In genomic region chr9:35424671-35425070, GRCm38 (mm10) we compare ENCODE assay signal across 9 mouse cellular contexts. TPM values are rescaled to one million over a fixed set of nuclear protein-coding genes. Genes with fewer than 3 reads are reported as not detected.
DNase-seq lines count a peak whose midpoint lies in the region; ATAC-seq lines count a peak whose summit lies in the region.
"Had no signal": no experiment of that assay in that cellular context is flagged by ENCODE, and none has a peak within 500 bp of the region (broad histone marks: within the 10 kb centered on the region; RNA-seq: fewer than 3 reads in every experiment).

No protein-coding gene starts in this region.

- H3K27me3 ChIP-seq in heart, embryonic 15.5 days = no peaks in the 10 kb centered on the region
- H3K27me3 ChIP-seq in limb, embryonic 12.5 days = no peaks in the 10 kb centered on the region

- H3K4me3 ChIP-seq in heart, embryonic 15.5 days = peak overlapping the region; percentile 32
- peak overlapping the region; percentile 38 for H3K4me3 ChIP-seq in limb, embryonic 12.5 days (replicated peaks)
- H3K4me3 ChIP-seq: liver, embryonic 13.5 days had no signal

- no peaks in the 10 kb centered on the region for H3K36me3 ChIP-seq in heart, embryonic 15.5 days
- peaks cover 5% of the 10 kb centered on the region; the same call in 1 of the 2 replicates for H3K36me3 ChIP-seq in limb, embryonic 12.5 days
- H3K36me3 ChIP-seq: liver, embryonic 13.5 days had no signal

- H3K9ac ChIP-seq in heart, embryonic 15.5 days = peak overlapping the region; percentile 49
- H3K9ac ChIP-seq in limb, embryonic 12.5 days (replicated peaks) = peak overlapping the region; percentile 45; the same call in 1 of the 2 replicates
- H3K9ac ChIP-seq: liver, embryonic 13.5 days had no signal

- ATAC-seq in heart, embryonic 15.5 days (replicated peaks; ENCODE audit: insufficient number of reproducible peaks, insufficient read depth, low FRiP score, low read depth) = no peak
- peak; percentile 69 for ATAC-seq in limb, embryonic 12.5 days (ENCODE audit: insufficient number of reproducible peaks, insufficient read depth, low FRiP score, low TSS enrichment, low read depth)

- no peaks in the 10 kb centered on the region for H3K9me3 ChIP-seq in heart, embryonic 15.5 days (replicated peaks)
- no peaks in the 10 kb centered on the region for H3K9me3 ChIP-seq in limb, embryonic 12.5 days
- H3K9me3 ChIP-seq: liver, embryonic 13.5 days had no signal

- peak; percentile 32 for DNase-seq in kidney, postnatal 10 days
- DNase-seq in kidney, adult 18-20 months = no peak
- peak; percentile 43 for DNase-seq in embryo, embryonic 11.5 days (ENCODE audit: low read depth, low spot score)
- peak; percentile 63 for DNase-seq in right cerebral cortex, postnatal 25 days
- DNase-seq in adrenal gland, adult 2 months = no peak
- no peak for DNase-seq in lung, postnatal 4 days
- DNase-seq: liver, embryonic 13.5 days had no signal

- H3K27ac ChIP-seq in heart, embryonic 15.5 days = peak overlapping the region; percentile 72
- H3K27ac ChIP-seq in limb, embryonic 12.5 days = peak overlapping the region; percentile 83
- H3K27ac ChIP-seq: liver, embryonic 13.5 days had no signal

- H3K4me1 ChIP-seq in heart, embryonic 15.5 days (replicated peaks) = peaks cover 27% of the 10 kb centered on the region
- H3K4me1 ChIP-seq in limb, embryonic 12.5 days (replicated peaks) = peaks cover 57% of the 10 kb centered on the region

- WGBS in heart, embryonic 15.5 days = 19% methylated on average over 8 of the region's 8 CpGs
- WGBS in limb, embryonic 12.5 days = 4% methylated on average over 8 of the region's 8 CpGs

- H3K4me2 ChIP-seq in heart, embryonic 15.5 days = peak overlapping the region; percentile 58
- H3K4me2 ChIP-seq in limb, embryonic 12.5 days = peak overlapping the region; percentile 60
- H3K4me2 ChIP-seq: liver, embryonic 13.5 days had no signal

RNA-seq across cellular contexts. Expression of gene Cdon, which starts 3.7 kb away (rescaled TPM):
- 6.8 and 7.5 TPM in 2 replicates for polyA plus RNA-seq in heart, embryonic 15.5 days (2015; fragmentation: Nextera tagmentation; extraction: Ambion mirVana)
- 19.9 and 25.0 TPM in 2 replicates for polyA plus RNA-seq in limb, embryonic 12.5 days (2016; fragmentation: Nextera tagmentation; extraction: Ambion mirVana)
- 10 to 100 TPM; 11.8 to 19.4 TPM for total RNA-seq in adrenal gland, adult 2 months (2021)
- polyA plus RNA-seq in adrenal gland, adult 2 months (2012; rRNA removed) = 1.8 and 1.9 TPM in 2 replicates

Comparison
In these comparisons a context has a peak if more than half of its experiments do, and no peak if none do; other contexts are left out.
1. DNase-seq: peak in kidney, postnatal 10 days (single experiment), embryo, embryonic 11.5 days (single experiment) and right cerebral cortex, postnatal 25 days (single experiment); none in kidney, adult 18-20 months (single experiment), adrenal gland, adult 2 months (single experiment) and lung, postnatal 4 days (0 of 2).